Mouse (Mus musculus) brain, embryonic 14.5 days (tissue): ENCODE results near the gene Dact2.

Source experiments
- CTCF ChIP-seq: fragments of 200-500 bp; IDR thresholded peaks from 2 replicates; pipeline ENCODE4 v1.5.1; 2012; ENCODE audit warnings: inconsistent platforms, mild to moderate bottlenecking, moderate library complexity, borderline replicate concordance; ENCODE audit not compliant: insufficient read depth, insufficient read length; ENCODE audit errors: extremely low read depth
- POLR2A ChIP-seq: fragments of 200-500 bp; IDR thresholded peaks from 2 replicates; pipeline ENCODE4 v1.6.1; 2012; ENCODE audit warnings: mild to moderate bottlenecking, inconsistent platforms, borderline replicate concordance; ENCODE audit not compliant: poor library complexity, insufficient read depth, insufficient read length, severe bottlenecking; ENCODE audit errors: extremely low read depth

DNA sequence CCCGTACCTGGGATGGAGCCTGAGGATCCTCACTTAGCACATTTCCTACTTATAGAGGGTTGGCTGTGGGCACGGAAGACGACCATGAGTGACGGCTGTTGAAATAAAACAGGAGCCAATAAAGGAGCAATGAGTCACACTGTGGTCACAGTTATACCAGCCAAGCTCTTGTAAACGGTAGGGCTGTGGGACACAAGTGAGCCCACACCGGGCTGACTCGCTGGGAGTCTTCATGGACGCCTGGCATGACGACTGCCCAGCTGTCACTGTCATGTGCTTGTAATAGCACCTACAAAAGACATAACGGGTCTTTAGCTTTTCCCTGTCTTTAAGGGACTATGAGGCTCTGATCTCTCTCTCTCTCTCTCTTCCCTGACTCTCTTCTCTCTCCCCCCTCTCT lies 35.9 kb upstream of the Dact2 start:
- TF ChIP-seq CTCF = no peak
- no peak for TF ChIP-seq POLR2A
